ENCODE assay signal across 19 mouse cellular contexts in genomic region chr19:59691541-59692096, GRCm38 (mm10).
A peak's percentile ranks its signal among the peaks of the same experiment; 100 is the strongest.
DNase-seq lines count a peak whose midpoint lies in the region; ATAC-seq lines count a peak whose summit lies in the region.
"Had no signal": no experiment of that assay in that cellular context is flagged by ENCODE, and none has a peak within 500 bp of the region (broad histone marks: within the 10 kb centered on the region; RNA-seq: fewer than 3 reads in every experiment).

No protein-coding gene starts in this region.

- no peak overlapping the region for H3K4me3 ChIP-seq in limb, embryonic 11.5 days (ENCODE audit: low read depth, low read length)
- no peak overlapping the region for H3K4me3 ChIP-seq in intestine, embryonic 15.5 days (replicated peaks)
- H3K4me3 ChIP-seq: lung, embryonic 15.5 days; midbrain, embryonic 15.5 days; myocyte had no signal

- WGBS in limb, embryonic 11.5 days: 14% methylated on average over 15 of the region's 15 CpGs
- 66% methylated on average over 15 of the region's 15 CpGs for WGBS in intestine, embryonic 15.5 days

- ATAC-seq in limb, embryonic 11.5 days (ENCODE audit: insufficient number of reproducible peaks, low FRiP score, low TSS enrichment, low read depth): no peak
- no peak for ATAC-seq in intestine, embryonic 15.5 days
- ATAC-seq: hindbrain, embryonic 16.5 days; midbrain, embryonic 15.5 days had no signal

- peaks cover 15% of the 10 kb centered on the region; the same call in 1 of the 2 replicates for H3K27me3 ChIP-seq in limb, embryonic 11.5 days (ENCODE audit: control insufficient read depth, insufficient read depth, low read length)
- no peaks in the 10 kb centered on the region for H3K27me3 ChIP-seq in intestine, embryonic 15.5 days (replicated peaks)
- H3K27me3 ChIP-seq: lung, embryonic 15.5 days had no signal

- H3K9ac ChIP-seq in limb, embryonic 11.5 days (ENCODE audit: low read length): no peak overlapping the region
- H3K9ac ChIP-seq in intestine, embryonic 15.5 days: no peak overlapping the region
- H3K9ac ChIP-seq: liver, embryonic 14.5 days; lung, embryonic 15.5 days; midbrain, embryonic 15.5 days had no signal

- peak; percentile 26 to 81 for DNase-seq in adrenal gland, adult (ENCODE audit: inconsistent age in 2 of 2, low spot score in 1 of 2)
- no peak for DNase-seq in adrenal gland, postnatal 4 days (ENCODE audit: low spot score in 2 of 2)
- peak; percentile 46 for DNase-seq in adrenal gland, adult 8-10 months
- peak; percentile 65 for DNase-seq in embryo, embryonic 11 days
- peak; percentile 64 for DNase-seq in limb, embryonic 11.5 days (ENCODE audit: low spot score)
- DNase-seq in layer of hippocampus, adult 9-11 months: no peak
- no peak for DNase-seq in layer of hippocampus, postnatal 36 days
- DNase-seq: cerebellum, adult 9-10 months; gastrocnemius, postnatal 14 days; kidney, adult 11 months; kidney, postnatal 14 days; right cerebral cortex, postnatal 25 days; thymus, adult 2 months had no signal

- no peak overlapping the region for H3K27ac ChIP-seq in limb, embryonic 11.5 days (replicated peaks; ENCODE audit: low read depth, low read length)
- no peak overlapping the region for H3K27ac ChIP-seq in intestine, embryonic 15.5 days
- H3K27ac ChIP-seq: liver, embryonic 14.5 days; lung, embryonic 15.5 days; midbrain, embryonic 15.5 days had no signal

- no peak overlapping the region for H3K4me2 ChIP-seq in limb, embryonic 11.5 days (ENCODE audit: low read depth, severe bottlenecking)
- no peak overlapping the region for H3K4me2 ChIP-seq in intestine, embryonic 15.5 days (replicated peaks)
- H3K4me2 ChIP-seq: lung, embryonic 15.5 days; midbrain, embryonic 15.5 days had no signal

- no peaks in the 10 kb centered on the region for H3K36me3 ChIP-seq in limb, embryonic 11.5 days (ENCODE audit: control insufficient read depth, insufficient read depth, low read length)
- no peaks in the 10 kb centered on the region for H3K36me3 ChIP-seq in intestine, embryonic 15.5 days
- H3K36me3 ChIP-seq: lung, embryonic 15.5 days; midbrain, embryonic 15.5 days had no signal

- H3K9me3 ChIP-seq in limb, embryonic 11.5 days (ENCODE audit: control insufficient read depth, low read length): no peaks in the 10 kb centered on the region
- no peaks in the 10 kb centered on the region for H3K9me3 ChIP-seq in intestine, embryonic 15.5 days
- H3K9me3 ChIP-seq: lung, embryonic 15.5 days; midbrain, embryonic 15.5 days had no signal

- peaks cover 12% of the 10 kb centered on the region for H3K4me1 ChIP-seq in limb, embryonic 11.5 days (ENCODE audit: control insufficient read depth, insufficient read depth, low read length)
- no peaks in the 10 kb centered on the region for H3K4me1 ChIP-seq in intestine, embryonic 15.5 days (replicated peaks)
- H3K4me1 ChIP-seq: lung, embryonic 15.5 days; midbrain, embryonic 15.5 days had no signal

Comparison
In these comparisons a context has a peak if more than half of its experiments do, and no peak if none do; other contexts are left out.
1. DNase-seq: peak in adrenal gland, adult (2 of 2), adrenal gland, adult 8-10 months (single experiment), embryo, embryonic 11 days (single experiment) and limb, embryonic 11.5 days (single experiment); none in adrenal gland, postnatal 4 days (0 of 2), layer of hippocampus, adult 9-11 months (single experiment) and layer of hippocampus, postnatal 36 days (0 of 2).